Mouse (Mus musculus) heart, embryonic 16.5 days (tissue): ENCODE results near the gene Gpc5. TPM values are rescaled to one million over a fixed set of nuclear protein-coding genes. Genes with fewer than 3 reads are reported as not detected.

Experiments
- ATAC-seq: fragments of 200-750 bp; cut with Nextera tagmentation; replicated peaks from 2 replicates; pipeline ENCODE4 v1.8.0; 2017; ENCODE audit warnings: moderate number of reproducible peaks; ENCODE audit not compliant: insufficient read depth, low FRiP score; ENCODE audit errors: extremely low read depth
- H3K27ac ChIP-seq: fragments of 300-500 bp; sonication (generic); 2 replicates; pipeline ENCODE4 v1.5.1; 2014; ENCODE audit warnings: mild to moderate bottlenecking, low read length, control low read depth, moderate library complexity
- H3K27me3 ChIP-seq: fragments of 300-500 bp; sonication (generic); 2 replicates; pipeline ENCODE4 v1.6.1; 2014; ENCODE audit warnings: low read length, mixed read lengths; ENCODE audit not compliant: control insufficient read depth, insufficient read depth
- H3K36me3 ChIP-seq: fragments of 300-500 bp; sonication (generic); 2 replicates; pipeline ENCODE4 v1.6.1; 2014; ENCODE audit not compliant: control insufficient read depth, insufficient read depth
- H3K4me1 ChIP-seq: fragments of 300-500 bp; sonication (generic); 2 replicates; pipeline ENCODE4 v1.6.1; 2014; ENCODE audit warnings: low read length, mixed read lengths; ENCODE audit not compliant: control insufficient read depth, insufficient read depth
- H3K4me2 ChIP-seq: fragments of 300-500 bp; sonication (generic); 2 replicates; pipeline ENCODE4 v1.6.1; 2014; ENCODE audit warnings: low read depth, mild to moderate bottlenecking, control low read depth, low read length
- H3K4me3 ChIP-seq: fragments of 300-500 bp; sonication (generic); 2 replicates; pipeline ENCODE4 v1.5.1; 2014; ENCODE audit warnings: mild to moderate bottlenecking, control low read depth, low read length
- H3K9ac ChIP-seq: fragments of 300-500 bp; sonication (generic); 2 replicates; pipeline ENCODE4 v1.6.1; 2014; ENCODE audit warnings: low read length, control low read depth
- H3K9me3 ChIP-seq: fragments of 300-500 bp; sonication (generic); replicated peaks from 2 replicates; pipeline ENCODE4 v1.6.1; 2016; ENCODE audit warnings: low read length; ENCODE audit not compliant: control insufficient read depth
- WGBS: fragments of 180-500 bp; shearing (Covaris S2); extraction: QIAGEN DNeasy Blood & Tissue Kit; methylation state at CpG from one replicate; pipeline ENCODE4 v1.1.7; 2014; 5-methylcytosine and 5-hydroxymethylcytosine counted together
- polyA plus RNA-seq: library from polyadenylated mRNA; unstranded; fragments of >200 nt; fragmentation: Nextera tagmentation; extraction: Ambion mirVana; gene quantifications from 2 replicates; pipeline ENCODE4 v1.2.1, GENCODE M21; 2015

Gpc5 gene
- polyA plus RNA-seq, 1 experiment from 2014 or later = 0.43 TPM

GRCm38 (mm10) chr14:115760241-115760640 is 668.2 kb downstream of the Gpc5 start:
- no peak overlapping the region for H3K4me3 ChIP-seq
- WGBS = 60% methylated on average over 5 of the region's 5 CpGs
- H3K9me3 ChIP-seq = no peaks in the 10 kb centered on the region
- no peak overlapping the region for H3K4me2 ChIP-seq
- no peak overlapping the region for H3K9ac ChIP-seq
- H3K4me1 ChIP-seq = no peaks in the 10 kb centered on the region
- no peaks in the 10 kb centered on the region for H3K27me3 ChIP-seq
- no peaks in the 10 kb centered on the region for H3K36me3 ChIP-seq
- no peak overlapping the region for H3K27ac ChIP-seq
- no peak for ATAC-seq

- Histone ChIP-seq H3K27me3 (no peaks in the 10 kb centered on the region), H3K27ac (no peak overlapping the region), H3K36me3 (no peaks in the 10 kb centered on the region), H3K9me3 (no peaks in the 10 kb centered on the region; the same call in 1 of the 2 replicates), H3K4me3 (no peak overlapping the region), H3K4me1 (no peaks in the 10 kb centered on the region), H3K4me2 (no peak overlapping the region), H3K9ac (no peak overlapping the region)
- ATAC-seq = no peak
- 67% methylated on average over 7 of the region's 7 CpGs for WGBS
Observed at GRCm38 (mm10) chr14:115779382-115780177, 687.6 kb downstream of the Gpc5 start.

GRCm38 (mm10) chr14:115804751-115805150 is 712.7 kb downstream of the Gpc5 start:
- Histone ChIP-seq H3K4me1 (no peaks in the 10 kb centered on the region), H3K36me3 (no peaks in the 10 kb centered on the region), H3K4me3 (no peak overlapping the region), H3K27me3 (no peaks in the 10 kb centered on the region), H3K9me3 (no peaks in the 10 kb centered on the region), H3K4me2 (no peak overlapping the region), H3K9ac (no peak overlapping the region), H3K27ac (no peak overlapping the region)
- 15% methylated on average over 2 of the region's 2 CpGs for WGBS
- ATAC-seq = peak; percentile 37

- H3K4me2 ChIP-seq = no peak overlapping the region
- 15% methylated on average over 1 of the region's 1 CpGs for WGBS
- H3K4me3 ChIP-seq = no peak overlapping the region
- no peaks in the 10 kb centered on the region for H3K27me3 ChIP-seq
- no peaks in the 10 kb centered on the region for H3K36me3 ChIP-seq
- H3K9ac ChIP-seq = no peak overlapping the region
- H3K9me3 ChIP-seq = no peaks in the 10 kb centered on the region
- ATAC-seq = no peak
- no peaks in the 10 kb centered on the region for H3K4me1 ChIP-seq
- H3K27ac ChIP-seq = no peak overlapping the region
Observed at GRCm38 (mm10) chr14:115819021-115819420, 727.0 kb downstream of the Gpc5 start.

- Histone ChIP-seq H3K27ac (no peak overlapping the region), H3K36me3 (no peaks in the 10 kb centered on the region), H3K4me3 (no peak overlapping the region), H3K9me3 (no peaks in the 10 kb centered on the region), H3K9ac (no peak overlapping the region), H3K4me1 (no peaks in the 10 kb centered on the region), H3K27me3 (no peaks in the 10 kb centered on the region), H3K4me2 (no peak overlapping the region)
- no peak for ATAC-seq
- 84% methylated on average over 7 of the region's 7 CpGs for WGBS
Observed at GRCm38 (mm10) chr14:115821657-115822056, 729.6 kb downstream of the Gpc5 start.

GRCm38 (mm10) chr14:115830485-115830884 is 738.5 kb downstream of the Gpc5 start:
- Histone ChIP-seq H3K9ac (no peak overlapping the region), H3K4me3 (no peak overlapping the region), H3K4me1 (no peaks in the 10 kb centered on the region), H3K27me3 (no peaks in the 10 kb centered on the region), H3K27ac (no peak overlapping the region), H3K36me3 (no peaks in the 10 kb centered on the region), H3K9me3 (no peaks in the 10 kb centered on the region), H3K4me2 (no peak overlapping the region)
- ATAC-seq = no peak
- WGBS = 59% methylated on average over 5 of the region's 5 CpGs

GRCm38 (mm10) chr14:115831219-115831755 is 739.3 kb downstream of the Gpc5 start:
- ATAC-seq = no peak
- 1% methylated on average over 7 of the region's 7 CpGs for WGBS
- no peak overlapping the region for H3K27ac ChIP-seq
- H3K9me3 ChIP-seq = no peaks in the 10 kb centered on the region
- H3K27me3 ChIP-seq = no peaks in the 10 kb centered on the region
- no peaks in the 10 kb centered on the region for H3K4me1 ChIP-seq
- no peaks in the 10 kb centered on the region for H3K36me3 ChIP-seq
- no peak overlapping the region for H3K4me3 ChIP-seq
- H3K4me2 ChIP-seq = no peak overlapping the region
- H3K9ac ChIP-seq = no peak overlapping the region

- Histone ChIP-seq H3K9ac (no peak overlapping the region), H3K27me3 (no peaks in the 10 kb centered on the region), H3K4me1 (no peaks in the 10 kb centered on the region), H3K27ac (no peak overlapping the region), H3K4me2 (no peak overlapping the region), H3K9me3 (no peaks in the 10 kb centered on the region), H3K36me3 (no peaks in the 10 kb centered on the region), H3K4me3 (no peak overlapping the region)
- WGBS = 73% methylated on average over 10 of the region's 10 CpGs
- no peak for ATAC-seq
Observed at GRCm38 (mm10) chr14:115831854-115832625, 740.0 kb downstream of the Gpc5 start.

GRCm38 (mm10) chr14:115843783-115844182 is 751.8 kb downstream of the Gpc5 start:
- ATAC-seq = no peak
- H3K4me2 ChIP-seq = no peak overlapping the region
- no peak overlapping the region for H3K9ac ChIP-seq
- H3K4me1 ChIP-seq = no peaks in the 10 kb centered on the region
- no peaks in the 10 kb centered on the region for H3K36me3 ChIP-seq
- H3K27me3 ChIP-seq = no peaks in the 10 kb centered on the region
- no peak overlapping the region for H3K4me3 ChIP-seq
- no peaks in the 10 kb centered on the region for H3K9me3 ChIP-seq
- no peak overlapping the region for H3K27ac ChIP-seq
- WGBS = 62% methylated on average over 2 of the region's 2 CpGs
